Mouse (Mus musculus) urinary bladder, postnatal 25 days (tissue): ENCODE data around the gene Fam187b.

Experiments
- DNase-seq: peaks from one replicate; pipeline ENCODE4 v3.0.0; 2022; ENCODE audit warnings: low spot score

The Fam187b gene

GRCm38 (mm10) chr7:31008889-31009288 is 35.3 kb downstream of the Fam187b start:
- peak; percentile 11 for DNase-seq

GRCm38 (mm10) chr7:31012971-31013370 is 39.4 kb downstream of the Fam187b start:
- DNase-seq = no peak

- peak; percentile 38 for DNase-seq
Observed at GRCm38 (mm10) chr7:31017104-31017901, 43.7 kb downstream of the Fam187b start.

- DNase-seq = no peak
Observed at GRCm38 (mm10) chr7:31028609-31029008, 55.0 kb downstream of the Fam187b start.

- DNase-seq = no peak
Observed at GRCm38 (mm10) chr7:31030717-31031116, 57.1 kb downstream of the Fam187b start.

GRCm38 (mm10) chr7:31031731-31032130 is 58.1 kb downstream of the Fam187b start:
- no peak for DNase-seq

- no peak for DNase-seq
Observed at GRCm38 (mm10) chr7:31033409-31034165, 60.0 kb downstream of the Fam187b start.

GRCm38 (mm10) chr7:31034789-31035188 is 61.2 kb downstream of the Fam187b start:
- no peak for DNase-seq

GRCm38 (mm10) chr7:31035291-31035690 is 61.7 kb downstream of the Fam187b start:
- DNase-seq = no peak

GRCm38 (mm10) chr7:31036917-31037316 is 63.3 kb downstream of the Fam187b start:
- no peak for DNase-seq

GRCm38 (mm10) chr7:31037675-31038074 is 64.1 kb downstream of the Fam187b start:
- DNase-seq = no peak

GRCm38 (mm10) chr7:31039011-31039410 is 65.4 kb downstream of the Fam187b start:
- DNase-seq = no peak
